Mouse (Mus musculus) midbrain, embryonic 16.5 days (tissue): ENCODE data around the gene Surf1. TPM values are rescaled to one million over a fixed set of nuclear protein-coding genes. Genes with fewer than 3 reads are reported as not detected.

ENCODE experiments used
- ATAC-seq: fragments of 200-750 bp; cut with Nextera tagmentation; 2 replicates; pipeline ENCODE4 v1.8.0; 2017; ENCODE audit warnings: moderate TSS enrichment
- H3K27ac ChIP-seq: fragments of 300-500 bp; sonication (generic); 2 replicates; pipeline ENCODE4 v1.5.1; 2014; ENCODE audit warnings: mild to moderate bottlenecking, low read length, mixed read lengths
- H3K27me3 ChIP-seq: fragments of 300-500 bp; sonication (generic); 2 replicates; pipeline ENCODE4 v1.6.1; 2014; ENCODE audit warnings: low read depth, low read length, mixed read lengths; ENCODE audit not compliant: control insufficient read depth, insufficient read depth
- H3K36me3 ChIP-seq: fragments of 300-500 bp; sonication (generic); 2 replicates; pipeline ENCODE4 v1.6.1; 2014; ENCODE audit warnings: mild to moderate bottlenecking, low read length, moderate library complexity, mixed read lengths; ENCODE audit not compliant: control insufficient read depth, insufficient read depth
- H3K4me1 ChIP-seq: fragments of 300-500 bp; sonication (generic); 2 replicates; pipeline ENCODE4 v1.6.1; 2014; ENCODE audit warnings: mild to moderate bottlenecking, low read length, mixed read lengths; ENCODE audit not compliant: control insufficient read depth, insufficient read depth
- H3K4me2 ChIP-seq: fragments of 300-500 bp; sonication (generic); 2 replicates; pipeline ENCODE4 v1.6.1; 2014; ENCODE audit warnings: mild to moderate bottlenecking, low read length, mixed read lengths
- H3K4me3 ChIP-seq: fragments of 300-500 bp; sonication (generic); 2 replicates; pipeline ENCODE4 v1.5.1; 2014; ENCODE audit warnings: low read depth, mild to moderate bottlenecking, low read length, moderate library complexity, mixed read lengths
- H3K9ac ChIP-seq: fragments of 300-500 bp; sonication (generic); 2 replicates; pipeline ENCODE4 v1.6.1; 2014; ENCODE audit warnings: low read depth, low read length, mixed read lengths
- H3K9me3 ChIP-seq: fragments of 300-500 bp; sonication (generic); replicated peaks from 2 replicates; pipeline ENCODE4 v1.6.1; 2014; ENCODE audit warnings: mild to moderate bottlenecking, low read length, mixed read lengths; ENCODE audit not compliant: control insufficient read depth, poor library complexity, severe bottlenecking
- WGBS: fragments of 180-500 bp; shearing (Covaris S2); extraction: QIAGEN DNeasy Blood & Tissue Kit; methylation state at CpG from one replicate; pipeline ENCODE4 v1.1.7; 2014; 5-methylcytosine and 5-hydroxymethylcytosine counted together
- polyA plus RNA-seq: library from polyadenylated mRNA; unstranded; fragments of >200 nt; fragmentation: Nextera tagmentation; extraction: Ambion mirVana; gene quantifications from 2 replicates; pipeline ENCODE4 v1.2.1, GENCODE M21; 2015

Gene Surf1
- polyA plus RNA-seq, 1 experiment from 2014 or later = 97.5 TPM

- Histone ChIP-seq H3K4me1 (no peaks in the 10 kb centered on the region), H3K9me3 (no peaks in the 10 kb centered on the region), H3K27me3 (no peaks in the 10 kb centered on the region), H3K27ac (no peak overlapping the region), H3K36me3 (peaks cover 26% of the 10 kb centered on the region), H3K4me3 (no peak overlapping the region), H3K9ac (no peak overlapping the region), H3K4me2 (no peak overlapping the region)
- 93% methylated on average over 4 of the region's 4 CpGs for WGBS
- no peak for ATAC-seq
Measured at GRCm38 (mm10) chr2:26952193-26952592, 35.9 kb upstream of the Surf1 start.

GRCm38 (mm10) chr2:26951346-26951905 lies 35.1 kb upstream of the Surf1 start:
- no peak overlapping the region for H3K9ac ChIP-seq
- 88% methylated on average over 8 of the region's 8 CpGs for WGBS
- no peaks in the 10 kb centered on the region for H3K9me3 ChIP-seq
- ATAC-seq = no peak
- H3K27ac ChIP-seq = no peak overlapping the region
- H3K4me3 ChIP-seq = no peak overlapping the region
- no peaks in the 10 kb centered on the region for H3K27me3 ChIP-seq
- H3K4me1 ChIP-seq = no peaks in the 10 kb centered on the region
- H3K4me2 ChIP-seq = no peak overlapping the region
- peaks cover 22% of the 10 kb centered on the region for H3K36me3 ChIP-seq

GRCm38 (mm10) chr2:26950411-26950810 lies 34.1 kb upstream of the Surf1 start:
- no peak for ATAC-seq
- Histone ChIP-seq H3K4me1 (no peaks in the 10 kb centered on the region), H3K36me3 (peaks cover 22% of the 10 kb centered on the region), H3K9ac (no peak overlapping the region), H3K4me3 (no peak overlapping the region), H3K4me2 (no peak overlapping the region), H3K27me3 (no peaks in the 10 kb centered on the region), H3K27ac (no peak overlapping the region), H3K9me3 (no peaks in the 10 kb centered on the region)
- WGBS = 90% methylated on average over 2 of the region's 2 CpGs

- no peak for ATAC-seq
- Histone ChIP-seq H3K9me3 (no peaks in the 10 kb centered on the region), H3K36me3 (no peaks in the 10 kb centered on the region), H3K4me3 (no peak overlapping the region), H3K27me3 (no peaks in the 10 kb centered on the region; the same call in 1 of the 2 replicates), H3K9ac (no peak overlapping the region), H3K4me1 (no peaks in the 10 kb centered on the region), H3K4me2 (no peak overlapping the region), H3K27ac (no peak overlapping the region)
- WGBS = 84% methylated on average over 3 of the region's 3 CpGs
Measured at GRCm38 (mm10) chr2:26943253-26943652, 26.9 kb upstream of the Surf1 start.

- no peak overlapping the region for H3K4me2 ChIP-seq
- whole genome bisulfite sequencing = 44% methylated on average over 5 of the region's 5 CpGs
- H3K9me3 ChIP-seq = no peaks in the 10 kb centered on the region
- ATAC-seq = no peak
- no peak overlapping the region for H3K4me3 ChIP-seq
- H3K9ac ChIP-seq = no peak overlapping the region
- H3K36me3 ChIP-seq = no peaks in the 10 kb centered on the region
- H3K4me1 ChIP-seq = no peaks in the 10 kb centered on the region
- H3K27ac ChIP-seq = no peak overlapping the region
- H3K27me3 ChIP-seq = no peaks in the 10 kb centered on the region; the same call in 1 of the 2 replicates
Measured at GRCm38 (mm10) chr2:26941539-26941938, 25.2 kb upstream of the Surf1 start.

- 65% methylated on average over 1 of the region's 1 CpGs for WGBS
- no peak overlapping the region for H3K4me3 ChIP-seq
- no peaks in the 10 kb centered on the region for H3K27me3 ChIP-seq
- H3K4me2 ChIP-seq = no peak overlapping the region
- ATAC-seq = no peak
- H3K36me3 ChIP-seq = no peaks in the 10 kb centered on the region
- H3K9me3 ChIP-seq = no peaks in the 10 kb centered on the region
- H3K4me1 ChIP-seq = peaks cover 12% of the 10 kb centered on the region
- no peak overlapping the region for H3K9ac ChIP-seq
- no peak overlapping the region for H3K27ac ChIP-seq
Measured at GRCm38 (mm10) chr2:26936425-26936824, 20.1 kb upstream of the Surf1 start.

- H3K9ac ChIP-seq = no peak overlapping the region
- H3K4me3 ChIP-seq = no peak overlapping the region
- H3K36me3 ChIP-seq = peaks cover 4% of the 10 kb centered on the region; the same call in 1 of the 2 replicates
- no peaks in the 10 kb centered on the region for H3K9me3 ChIP-seq
- WGBS = 97% methylated on average over 2 of the region's 2 CpGs
- no peak overlapping the region for H3K27ac ChIP-seq
- peaks cover 23% of the 10 kb centered on the region for H3K4me1 ChIP-seq
- H3K27me3 ChIP-seq = no peaks in the 10 kb centered on the region
- ATAC-seq = no peak
- no peak overlapping the region for H3K4me2 ChIP-seq
Measured at GRCm38 (mm10) chr2:26935286-26935685, 19.0 kb upstream of the Surf1 start.

GRCm38 (mm10) chr2:26933304-26934055 lies 17.1 kb upstream of the Surf1 start, which contains the start of the genes Surf4 and Stkld1:
Gene Surf4, minus strand, starts transcription at chr2:26933928.
Gene Stkld1, plus strand, starts transcription at chr2:26934047.
- under 1% methylated on average over 41 of the region's 70 CpGs for WGBS
- H3K36me3 ChIP-seq = peaks cover 10% of the 10 kb centered on the region; the same call in 1 of the 2 replicates
- peak within 1 kb of the TSS; percentile 96 for H3K4me3 ChIP-seq
- H3K27me3 ChIP-seq = no peaks in the 10 kb centered on the region
- H3K9ac ChIP-seq = peak within 1 kb of the TSS; percentile 99
- peak within 1 kb of the TSS; percentile 80 for H3K27ac ChIP-seq
- peak within 1 kb of the TSS; percentile 80 for H3K4me2 ChIP-seq
- peak; percentile 94 for ATAC-seq
- H3K4me1 ChIP-seq = peaks cover 25% of the 10 kb centered on the region
- no peaks in the 10 kb centered on the region for H3K9me3 ChIP-seq
